Mouse (Mus musculus): Measurements from ENCODE around the gene Pcbp1. TPM values are rescaled to one million over a fixed set of nuclear protein-coding genes. Genes with fewer than 3 reads are reported as not detected.

Gene Pcbp1
- polyA plus RNA-seq, 1 experiment: 306 TPM

DNA sequence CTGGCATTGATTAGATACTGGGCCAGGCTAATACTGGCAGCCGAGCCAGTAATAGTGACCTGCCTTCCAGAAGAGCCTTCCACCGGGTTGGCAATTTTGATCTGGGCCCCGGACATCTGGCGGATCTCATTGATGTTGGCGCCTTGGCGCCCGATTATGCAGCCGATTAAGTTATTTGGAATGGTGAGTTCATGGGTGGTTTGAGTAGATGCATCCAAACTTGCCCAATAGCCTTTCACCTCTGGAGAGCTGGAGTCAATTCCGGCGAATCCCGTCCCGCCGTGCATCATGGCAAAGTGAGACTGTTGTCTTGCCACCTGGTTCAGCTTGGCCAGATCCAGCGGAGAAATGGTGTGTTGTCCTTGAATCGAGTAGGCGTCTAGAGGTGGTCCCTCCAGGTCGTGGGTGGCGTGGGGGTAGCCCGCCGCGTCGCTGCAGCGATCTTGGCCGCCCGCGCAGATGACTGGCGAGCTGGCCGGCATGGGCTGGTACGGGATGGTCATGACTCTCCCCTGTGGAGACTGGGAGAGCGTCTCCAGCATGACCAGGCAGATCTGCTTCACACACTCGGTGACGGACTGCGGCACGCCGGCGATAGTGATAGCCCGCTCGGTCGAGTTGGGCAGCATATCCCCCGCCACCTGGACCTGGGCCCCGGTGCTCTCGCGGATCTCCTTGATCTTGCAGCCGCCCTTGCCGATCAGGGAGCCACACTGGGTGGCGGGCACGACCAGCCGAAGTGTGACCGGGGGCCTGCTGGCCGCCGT, 1.1 kb downstream of the Pcbp1 start:
- H3ac ChIP-seq (ENCODE audit: control insufficient read depth, insufficient read length): peak overlapping the region; percentile 93
- H3K79me2 ChIP-seq (ENCODE audit: control insufficient read depth, insufficient read depth): peaks cover 47% of the 10 kb centered on the region
- H3K27me3 ChIP-seq (ENCODE audit: control insufficient read depth, insufficient read depth, insufficient read length): no peaks in the 10 kb centered on the region
- peak overlapping the region; percentile 100 for H3K4me2 ChIP-seq (ENCODE audit: low read depth)
- H3K4me3 ChIP-seq: peak overlapping the region; percentile 100
- peak; percentile 60 for TF ChIP-seq POLR2AphosphoS2 (IDR thresholded peaks at IDR 0.05; ENCODE audit: insufficient read length, low read depth)
- TF ChIP-seq MYOD1 (IDR thresholded peaks at IDR 0.05; ENCODE audit: control insufficient read depth in 1 of 3, insufficient read length in 2 of 3, low read depth in 2 of 3): peak in 1 of 3 experiments; percentile 17
- TF ChIP-seq USF1 (IDR thresholded peaks at IDR 0.05; ENCODE audit: low read depth): no peak
- no peak for TF ChIP-seq CEBPB (IDR thresholded peaks at IDR 0.05; ENCODE audit: insufficient read depth, poor library complexity, severe bottlenecking)
- peaks cover 18% of the 10 kb centered on the region for H3K36me3 ChIP-seq (ENCODE audit: control insufficient read depth, insufficient read depth)

DNA sequence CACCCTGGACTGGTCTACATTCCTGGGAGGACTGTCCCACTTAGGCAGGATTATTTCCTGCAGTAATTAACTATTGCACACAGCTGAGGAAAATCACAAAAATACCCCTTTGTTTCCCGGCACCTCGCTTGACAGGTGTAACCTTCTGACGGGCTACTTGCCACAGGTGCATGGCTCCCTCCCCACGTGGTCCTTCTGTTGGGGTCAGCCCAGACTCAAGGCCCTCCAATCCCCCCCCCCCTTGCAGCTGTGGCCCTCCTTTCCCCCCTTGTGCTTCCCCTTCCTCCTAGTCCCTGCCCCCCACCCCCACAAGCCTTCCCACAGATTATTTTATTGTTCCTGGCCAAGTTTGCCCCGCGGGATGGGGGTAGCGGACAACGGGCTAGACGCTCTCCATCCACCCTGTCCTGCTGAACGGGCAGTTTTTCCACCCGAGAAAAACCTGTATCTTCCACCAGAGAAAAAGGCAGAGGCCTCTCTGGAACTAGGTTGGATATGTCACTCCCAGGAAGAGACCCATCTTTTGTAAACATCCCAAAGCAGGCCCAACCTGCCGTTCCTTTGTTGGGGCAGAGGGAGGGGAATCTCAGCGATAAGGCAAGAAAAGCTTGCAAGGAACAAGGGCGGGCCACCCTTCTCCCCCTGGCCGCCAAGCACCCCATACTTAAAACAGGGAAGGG, 2.2 kb downstream of the Pcbp1 start:
- Histone ChIP-seq H3K79me2 (ENCODE audit: control insufficient read depth, insufficient read depth) (peaks cover 47% of the 10 kb centered on the region), H3K4me2 (ENCODE audit: low read depth) (peak overlapping the region; percentile 100), H3K27me3 (ENCODE audit: control insufficient read depth, insufficient read depth, insufficient read length) (no peaks in the 10 kb centered on the region), H3K36me3 (ENCODE audit: control insufficient read depth, insufficient read depth) (peaks cover 13% of the 10 kb centered on the region), H3K4me3 (peak overlapping the region; percentile 100), H3ac (ENCODE audit: control insufficient read depth, insufficient read length) (peak overlapping the region; percentile 93)
- no peak for TF ChIP-seq MAX (IDR thresholded peaks at IDR 0.05; ENCODE audit: low read depth)
- TF ChIP-seq CEBPB (IDR thresholded peaks at IDR 0.05; ENCODE audit: insufficient read depth, poor library complexity, severe bottlenecking): no peak
- no peak for TF ChIP-seq POLR2A (IDR thresholded peaks at IDR 0.05; ENCODE audit: insufficient read length, low read depth)
- no peak for TF ChIP-seq E2F4 (IDR thresholded peaks at IDR 0.05; ENCODE audit: insufficient read depth)
- TF ChIP-seq MYOD1 (IDR thresholded peaks at IDR 0.05; ENCODE audit: control insufficient read depth in 1 of 3, insufficient read length in 2 of 3, low read depth in 2 of 3): peak in 2 of 3 experiments; percentile 60 to 73
- no peak for TF ChIP-seq TCF12 (IDR thresholded peaks at IDR 0.05; ENCODE audit: insufficient read depth, poor library complexity, severe bottlenecking)
- no peak for TF ChIP-seq TCF3 (IDR thresholded peaks at IDR 0.05; ENCODE audit: insufficient read length, low read depth)
- TF ChIP-seq USF1 (IDR thresholded peaks at IDR 0.05; ENCODE audit: low read depth): peak; percentile 13
- TF ChIP-seq SRF (IDR thresholded peaks at IDR 0.05; ENCODE audit: control insufficient read depth, insufficient read length, low read depth): no peak
- TF ChIP-seq MYOG (IDR thresholded peaks at IDR 0.05; ENCODE audit: control insufficient read depth in 1 of 3, insufficient read depth in 1 of 3, insufficient read length in 2 of 3, low read depth in 2 of 3): peak in 1 of 3 experiments; percentile 54
- no peak for TF ChIP-seq REST (IDR thresholded peaks at IDR 0.05; ENCODE audit: insufficient read depth, insufficient read length)
- TF ChIP-seq POLR2AphosphoS2 (IDR thresholded peaks at IDR 0.05; ENCODE audit: insufficient read length, low read depth): peak; percentile 65

DNA sequence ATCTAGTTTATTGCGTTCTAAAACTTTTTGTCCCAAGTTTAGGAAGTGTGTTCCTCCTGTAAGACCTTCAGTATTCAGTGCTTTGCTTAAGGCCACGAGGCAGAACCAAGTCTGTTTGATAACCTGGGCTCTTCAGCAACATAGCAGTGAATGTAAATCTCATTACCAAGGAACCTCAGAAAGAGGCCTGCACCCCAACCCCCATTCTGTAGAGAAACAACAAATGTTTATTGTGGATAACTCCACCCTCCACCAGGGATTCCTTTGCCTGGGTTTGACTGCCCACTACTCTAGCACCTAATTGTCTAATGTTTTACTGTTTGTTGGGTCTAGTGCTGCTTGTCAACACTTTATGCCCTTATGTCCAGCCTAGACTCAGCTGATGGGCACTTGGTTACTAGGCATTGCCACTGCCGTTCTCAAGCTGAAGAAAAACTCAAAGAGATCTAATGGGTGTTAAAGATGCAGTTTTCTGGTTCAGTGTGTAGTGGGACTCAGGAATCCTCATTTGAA, 2.8 kb downstream of the Pcbp1 start:
- Histone ChIP-seq H3K4me3 (peak overlapping the region; percentile 100), H3K79me2 (ENCODE audit: control insufficient read depth, insufficient read depth) (peaks cover 45% of the 10 kb centered on the region), H3K27me3 (ENCODE audit: control insufficient read depth, insufficient read depth, insufficient read length) (no peaks in the 10 kb centered on the region), H3K36me3 (ENCODE audit: control insufficient read depth, insufficient read depth) (peaks cover 13% of the 10 kb centered on the region), H3ac (ENCODE audit: control insufficient read depth, insufficient read length) (no peak overlapping the region), H3K4me2 (ENCODE audit: low read depth) (peak overlapping the region; percentile 100)
- TF ChIP-seq SRF (IDR thresholded peaks at IDR 0.05; ENCODE audit: control insufficient read depth, insufficient read length, low read depth) (no peak), TCF12 (IDR thresholded peaks at IDR 0.05; ENCODE audit: insufficient read depth, poor library complexity, severe bottlenecking) (no peak), MYOG (IDR thresholded peaks at IDR 0.05; ENCODE audit: control insufficient read depth in 1 of 3, insufficient read depth in 1 of 3, insufficient read length in 2 of 3, low read depth in 2 of 3) (no peak), E2F4 (IDR thresholded peaks at IDR 0.05; ENCODE audit: insufficient read depth) (no peak)

DNA sequence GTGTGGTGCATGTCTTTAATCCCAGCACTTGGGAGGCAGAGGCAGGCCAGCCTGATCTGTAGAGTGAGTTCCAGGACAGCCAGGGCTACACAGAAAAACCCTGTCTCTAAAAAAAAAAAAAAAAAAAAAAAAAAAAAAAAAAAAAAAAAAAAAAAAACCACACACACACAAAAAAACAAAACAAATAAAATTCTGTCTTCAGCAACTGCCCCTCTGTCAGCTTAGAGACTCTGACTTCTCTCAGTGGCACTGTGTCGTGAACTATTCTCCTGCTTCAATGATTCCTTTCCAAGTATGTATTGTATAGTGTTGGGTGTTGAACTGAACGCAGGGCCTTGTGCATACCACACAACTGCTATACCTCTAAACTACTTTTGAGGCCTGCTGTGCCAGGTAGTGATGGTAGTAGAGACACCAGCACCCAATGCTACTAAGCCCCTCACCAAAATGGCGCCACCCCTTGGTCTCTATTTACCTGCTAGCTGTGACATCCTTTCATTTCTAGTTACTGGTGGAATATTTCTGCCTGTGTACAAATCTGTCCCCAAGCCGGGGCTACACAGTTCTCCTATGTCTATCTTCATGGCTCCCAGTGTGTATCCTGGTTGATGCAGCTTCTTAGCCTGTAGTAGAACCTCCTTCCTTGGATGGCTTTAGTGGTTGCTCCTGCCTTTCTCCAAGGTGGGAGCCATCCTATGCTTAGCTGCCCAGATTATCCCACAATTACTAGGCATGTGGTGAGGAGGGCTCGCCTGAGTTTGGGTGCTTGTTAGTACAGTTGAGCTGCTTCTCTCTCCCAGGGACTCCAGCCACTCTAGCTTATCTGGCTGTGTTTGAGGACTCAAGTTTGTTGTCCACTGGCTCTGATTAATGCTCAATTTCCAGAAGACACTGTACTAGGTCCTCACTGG, 3.9 kb downstream of the Pcbp1 start:
- no peaks in the 10 kb centered on the region for H3K27me3 ChIP-seq (ENCODE audit: control insufficient read depth, insufficient read depth, insufficient read length)

More for the DNA sequence above, 3.9 kb downstream of the Pcbp1 start:
- no peak overlapping the region for H3ac ChIP-seq (ENCODE audit: control insufficient read depth, insufficient read length)
- peaks cover 36% of the 10 kb centered on the region for H3K79me2 ChIP-seq (ENCODE audit: control insufficient read depth, insufficient read depth)
- peak overlapping the region; percentile 37 for H3K4me2 ChIP-seq (ENCODE audit: low read depth)
- H3K4me3 ChIP-seq: peak overlapping the region; percentile 100
- peak; percentile 58 for TF ChIP-seq POLR2AphosphoS2 (IDR thresholded peaks at IDR 0.05; ENCODE audit: insufficient read length, low read depth)
- no peak for TF ChIP-seq USF1 (IDR thresholded peaks at IDR 0.05; ENCODE audit: low read depth)
- peaks cover 13% of the 10 kb centered on the region for H3K36me3 ChIP-seq (ENCODE audit: control insufficient read depth, insufficient read depth)

All from myocyte (in vitro differentiated cells).